Mouse (Mus musculus) kidney, adult 2 months (tissue): ENCODE data around the gene H2-Oa.

ENCODE experiments used
- CTCF ChIP-seq: fragments of 200-500 bp; conservative IDR thresholded peaks from 2 replicates; pipeline ENCODE4 v1.5.1; 2011; ENCODE audit warnings: low read depth, mild to moderate bottlenecking, control low read depth, low read length, moderate library complexity, mixed read lengths; ENCODE audit not compliant: insufficient read depth, insufficient read length
- POLR2A ChIP-seq: fragments of 200-500 bp; IDR thresholded peaks from one replicate; pipeline ENCODE4 v1.6.1; 2011; ENCODE audit warnings: low read depth, low read length, control low read depth

- TF ChIP-seq POLR2A (no peak), CTCF (no peak)
Observed at GRCm38 (mm10) chr17:34122188-34122984, 30.2 kb downstream of the H2-Oa start, which contains the start of gene Brd2.
